Mouse (Mus musculus) hindbrain, embryonic 10.5 days (tissue): ENCODE measurements around the gene Setd1b. TPM values are rescaled to one million over a fixed set of nuclear protein-coding genes. Genes with fewer than 3 reads are reported as not detected.
"Not testable (repeated sequence)": the region's sequence is repeated elsewhere in the genome, so short reads cannot be mapped to it uniquely, and the experiment has no call there.

Source experiments
- DNase-seq: peaks from one replicate; pipeline ENCODE4 v3.0.0-alpha.2; 2017; ENCODE audit warnings: low spot score
- H3K27ac ChIP-seq: fragments of 300-500 bp; sonication (generic); 2 replicates; pipeline ENCODE4 v1.5.1; 2016; ENCODE audit warnings: mild to moderate bottlenecking, moderate library complexity
- H3K27me3 ChIP-seq: fragments of 300-500 bp; sonication (generic); 2 replicates; pipeline ENCODE4 v1.6.1; 2016; ENCODE audit warnings: mild to moderate bottlenecking; ENCODE audit not compliant: poor library complexity, insufficient read depth, severe bottlenecking
- H3K36me3 ChIP-seq: fragments of 300-500 bp; sonication (generic); 2 replicates; pipeline ENCODE4 v1.6.1; 2016; ENCODE audit warnings: mild to moderate bottlenecking, moderate library complexity
- H3K4me1 ChIP-seq: fragments of 300-500 bp; sonication (generic); replicated peaks from 2 replicates; pipeline ENCODE4 v1.6.1; 2016; ENCODE audit warnings: mild to moderate bottlenecking
- H3K4me3 ChIP-seq: fragments of 300-500 bp; sonication (generic); 2 replicates; pipeline ENCODE4 v1.5.1; 2016; ENCODE audit warnings: mild to moderate bottlenecking, moderate library complexity
- H3K9me3 ChIP-seq: fragments of 300-500 bp; sonication (generic); 2 replicates; pipeline ENCODE4 v1.6.1; 2016; ENCODE audit warnings: mild to moderate bottlenecking, moderate library complexity
- WGBS: fragments of 180-500 bp; shearing (Covaris S2); methylation state at CpG from one replicate; pipeline ENCODE4 v1.1.7; 2016; 5-methylcytosine and 5-hydroxymethylcytosine counted together
- polyA plus RNA-seq: library from polyadenylated mRNA; unstranded; fragments of >200 nt; fragmentation: Nextera tagmentation; extraction: Ambion mirVana; gene quantifications from 2 replicates; pipeline ENCODE4 v1.2.1, GENCODE M21; 2016

Setd1b gene
- polyA plus RNA-seq, 1 experiment from 2014 or later: 9.5 TPM

DNA sequence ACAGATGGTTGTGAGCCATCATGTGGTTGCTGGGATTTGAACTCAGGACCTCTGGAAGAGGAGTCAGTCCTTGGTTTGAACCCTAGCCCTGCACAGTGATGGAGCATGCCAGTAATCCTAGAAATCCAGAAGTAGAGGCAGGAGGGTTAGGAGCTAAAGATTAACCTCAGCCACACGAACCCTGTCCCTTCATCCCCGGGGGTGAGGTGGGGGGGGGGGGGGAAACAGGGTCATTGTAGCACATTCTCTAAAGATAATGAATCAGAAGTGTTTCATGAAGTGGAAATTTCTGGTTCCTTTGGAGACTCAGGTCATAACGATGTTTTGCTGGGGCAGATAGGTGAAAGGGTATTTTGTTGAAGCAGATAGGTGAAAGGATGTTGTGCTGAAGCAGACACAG is 48.9 kb downstream of the Setd1b start:
- H3K27me3 ChIP-seq: no peaks in the 10 kb centered on the region
- DNase-seq: no peak
- no peak overlapping the region for H3K4me3 ChIP-seq
- no peak overlapping the region for H3K27ac ChIP-seq
- H3K4me1 ChIP-seq: 0 out of 2 replicates have a peak, but pooled peaks cover 2% of the 10 kb centered on the region
- no peaks in the 10 kb centered on the region for H3K9me3 ChIP-seq
- 78% methylated on average over 3 of the region's 3 CpGs for WGBS
- H3K36me3 ChIP-seq: no peaks in the 10 kb centered on the region

- Histone ChIP-seq H3K27ac (no peak overlapping the region), H3K4me3 (no peak overlapping the region), H3K9me3 (no peaks in the 10 kb centered on the region), H3K4me1 (0 out of 2 replicates have a peak, but pooled peaks cover 2% of the 10 kb centered on the region), H3K36me3 (no peaks in the 10 kb centered on the region), H3K27me3 (no peaks in the 10 kb centered on the region)
- no peak for DNase-seq
- WGBS: 89% methylated on average over 6 of the region's 6 CpGs
Measured at GRCm38 (mm10) chr5:123191427-123191826, 49.4 kb downstream of the Setd1b start.

GRCm38 (mm10) chr5:123192606-123193150 is 50.7 kb downstream of the Setd1b start:
- Histone ChIP-seq H3K27ac (no peak overlapping the region), H3K4me1 (0 out of 2 replicates have a peak, but pooled peaks cover 2% of the 10 kb centered on the region), H3K4me3 (no peak overlapping the region), H3K9me3 (no peaks in the 10 kb centered on the region), H3K36me3 (no peaks in the 10 kb centered on the region), H3K27me3 (no peaks in the 10 kb centered on the region)
- DNase-seq: no peak
- WGBS: 57% methylated on average over 9 of the region's 9 CpGs

- no peak overlapping the region for H3K4me3 ChIP-seq
- 86% methylated on average over 5 of the region's 5 CpGs for WGBS
- H3K27ac ChIP-seq: no peak overlapping the region
- H3K27me3 ChIP-seq: no peaks in the 10 kb centered on the region
- H3K9me3 ChIP-seq: no peaks in the 10 kb centered on the region
- H3K36me3 ChIP-seq: no peaks in the 10 kb centered on the region
- H3K4me1 ChIP-seq: 0 out of 2 replicates have a peak, but pooled peaks cover 2% of the 10 kb centered on the region
- DNase-seq: no peak
Measured at GRCm38 (mm10) chr5:123193436-123193835, 51.4 kb downstream of the Setd1b start.

- Histone ChIP-seq H3K9me3 (no peaks in the 10 kb centered on the region), H3K36me3 (no peaks in the 10 kb centered on the region), H3K4me1 (0 out of 2 replicates have a peak, but pooled peaks cover 2% of the 10 kb centered on the region), H3K27me3 (no peaks in the 10 kb centered on the region), H3K27ac (no peak overlapping the region), H3K4me3 (no peak overlapping the region)
- 85% methylated on average over 6 of the region's 6 CpGs for WGBS
- no peak for DNase-seq
Measured at GRCm38 (mm10) chr5:123194856-123195255, 52.9 kb downstream of the Setd1b start.

DNA sequence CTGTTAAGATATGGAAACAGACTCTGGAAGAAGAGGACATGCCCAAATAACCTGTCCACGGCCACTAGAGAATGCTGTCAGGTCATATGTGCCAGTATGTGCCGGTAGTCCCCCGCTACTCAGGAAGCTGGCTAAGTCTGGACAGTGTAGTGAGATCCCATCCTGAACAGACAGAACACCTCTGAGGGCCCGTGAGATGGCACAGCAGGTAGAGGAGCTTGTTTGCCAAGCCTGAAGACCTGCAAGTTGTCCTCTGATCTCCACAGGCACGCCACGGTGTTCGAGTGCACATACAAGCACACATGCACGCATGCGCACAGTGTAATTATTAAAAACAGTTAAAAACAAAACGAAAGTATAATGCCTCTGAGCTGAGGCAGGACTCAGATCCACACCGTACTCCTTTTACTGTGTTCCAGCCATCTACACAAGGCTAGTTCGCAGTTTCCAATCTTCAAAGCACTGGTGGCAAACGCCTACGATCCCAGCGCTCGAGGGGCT is 53.6 kb downstream of the Setd1b start:
- Histone ChIP-seq H3K27me3 (no peaks in the 10 kb centered on the region), H3K4me3 (no peak overlapping the region), H3K4me1 (0 out of 2 replicates have a peak, but pooled peaks cover 2% of the 10 kb centered on the region), H3K27ac (no peak overlapping the region), H3K36me3 (no peaks in the 10 kb centered on the region), H3K9me3 (no peaks in the 10 kb centered on the region)
- 93% methylated on average over 16 of the region's 16 CpGs for WGBS
- no peak for DNase-seq

DNA sequence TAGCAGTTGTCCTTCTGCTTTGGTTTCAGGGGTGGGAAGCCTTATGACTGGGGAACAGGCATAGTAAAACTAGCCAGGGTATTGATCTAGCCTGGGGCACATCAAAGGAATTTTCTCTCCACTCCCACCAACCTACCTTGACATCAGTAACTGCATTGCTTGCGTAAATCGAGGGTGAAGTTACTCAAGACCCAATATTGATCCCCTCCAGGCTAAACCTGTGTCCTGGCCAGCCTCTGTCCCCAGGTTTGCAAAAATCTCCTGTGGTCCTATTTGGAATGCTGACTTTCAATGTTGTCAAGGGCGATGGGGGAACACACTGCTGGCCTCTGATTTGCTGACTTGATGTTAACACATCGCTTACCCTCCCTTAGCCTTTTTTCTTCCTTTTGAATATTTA is 54.8 kb downstream of the Setd1b start:
- Histone ChIP-seq H3K4me1 (0 out of 2 replicates have a peak, but pooled peaks cover 2% of the 10 kb centered on the region), H3K4me3 (no peak overlapping the region), H3K27ac (no peak overlapping the region), H3K9me3 (no peaks in the 10 kb centered on the region), H3K36me3 (no peaks in the 10 kb centered on the region), H3K27me3 (no peaks in the 10 kb centered on the region)
- no peak for DNase-seq
- WGBS: 76% methylated on average over 4 of the region's 4 CpGs

DNA sequence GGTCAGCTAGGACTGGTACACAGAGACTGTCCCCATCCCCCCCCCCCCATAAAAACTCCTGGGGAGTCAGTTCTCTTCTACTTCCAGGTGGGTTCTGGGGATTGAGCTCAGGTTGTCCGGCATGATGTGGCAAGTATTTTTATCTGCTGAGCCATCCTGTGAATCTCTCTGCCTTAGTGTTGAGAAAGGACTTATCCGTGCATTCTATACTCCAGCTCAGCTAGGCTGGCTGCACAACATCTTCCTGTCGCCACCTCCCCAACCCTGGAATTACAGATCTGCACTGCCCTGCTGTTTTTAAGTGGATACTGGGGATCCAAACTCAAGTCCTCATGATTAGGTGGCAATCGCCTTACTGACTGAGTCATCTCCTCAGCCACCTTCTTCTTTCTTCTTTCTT is 56.5 kb downstream of the Setd1b start:
- Histone ChIP-seq H3K9me3 (no peaks in the 10 kb centered on the region), H3K27me3 (no peaks in the 10 kb centered on the region)
- WGBS: 92% methylated on average over 4 of the region's 4 CpGs

GRCm38 (mm10) chr5:123200816-123201522 is 59.0 kb downstream of the Setd1b start:
- not testable (repeated sequence) for H3K4me3 ChIP-seq, H3K9me3 ChIP-seq, H3K4me1 ChIP-seq, DNase-seq, H3K27ac ChIP-seq, H3K27me3 ChIP-seq, H3K36me3 ChIP-seq
- 91% methylated on average over 6 of the region's 7 CpGs for WGBS

More for the DNA sequence above, 56.5 kb downstream of the Setd1b start:
- no peak for DNase-seq
- Histone ChIP-seq H3K4me3 (no peak overlapping the region), H3K4me1 (no peaks in the 10 kb centered on the region), H3K36me3 (no peaks in the 10 kb centered on the region), H3K27ac (no peak overlapping the region)

DNA sequence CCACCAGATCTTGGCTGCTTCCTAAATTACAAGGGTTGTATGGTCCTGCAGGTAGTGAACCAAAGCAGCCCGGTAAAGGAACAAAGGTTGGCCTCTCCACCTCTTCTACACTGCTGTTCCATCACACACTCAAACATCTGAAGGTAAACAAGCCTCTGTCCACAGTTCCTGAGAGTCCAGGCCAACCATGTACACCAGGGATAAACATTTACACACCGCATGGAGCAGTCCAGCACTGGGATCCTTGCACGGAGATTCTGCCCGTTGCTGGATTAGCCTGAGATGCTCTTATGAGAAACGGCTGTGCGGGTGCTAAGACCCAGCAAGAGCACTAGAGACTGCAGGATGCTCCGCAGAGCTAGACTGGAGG is 59.5 kb downstream of the Setd1b start:
- Histone ChIP-seq H3K9me3 (0 out of 2 replicates have a peak, but pooled peaks cover 3% of the 10 kb centered on the region), H3K36me3 (no peaks in the 10 kb centered on the region), H3K4me1 (no peaks in the 10 kb centered on the region), H3K4me3 (no peak overlapping the region), H3K27me3 (no peaks in the 10 kb centered on the region), H3K27ac (no peak overlapping the region)
- 86% methylated on average over 7 of the region's 7 CpGs for WGBS
- DNase-seq: no peak

DNA sequence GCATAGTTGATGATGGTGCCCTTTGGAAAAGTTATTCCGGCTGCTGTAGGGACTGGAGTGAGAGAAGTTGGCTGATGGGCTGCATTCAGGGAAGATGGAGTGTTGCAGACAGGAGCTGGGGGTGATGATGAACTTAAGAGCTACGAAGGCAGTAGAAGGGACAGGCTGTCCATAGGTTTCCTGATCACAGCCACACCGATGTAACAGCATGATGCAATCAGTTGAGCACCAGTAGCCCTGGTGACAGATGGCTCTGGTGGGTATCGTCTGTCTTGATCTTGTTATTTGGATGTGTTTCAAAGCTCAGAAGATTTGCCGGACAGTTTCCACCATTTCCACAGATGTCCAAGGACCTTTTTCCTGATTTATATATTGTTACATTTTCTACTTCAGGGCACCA is 60.0 kb downstream of the Setd1b start:
- 86% methylated on average over 5 of the region's 5 CpGs for WGBS
- no peak overlapping the region for H3K27ac ChIP-seq
- 0 out of 2 replicates have a peak, but pooled peaks cover 3% of the 10 kb centered on the region for H3K9me3 ChIP-seq
- no peaks in the 10 kb centered on the region for H3K36me3 ChIP-seq
- no peaks in the 10 kb centered on the region for H3K4me1 ChIP-seq
- H3K27me3 ChIP-seq: no peaks in the 10 kb centered on the region
- DNase-seq: no peak
- H3K4me3 ChIP-seq: no peak overlapping the region

- not testable (repeated sequence) for H3K27ac ChIP-seq, DNase-seq, H3K36me3 ChIP-seq, H3K4me1 ChIP-seq, H3K27me3 ChIP-seq, H3K9me3 ChIP-seq, H3K4me3 ChIP-seq
- 45% methylated on average over 4 of the region's 4 CpGs for WGBS
Measured at GRCm38 (mm10) chr5:123202771-123203170, 60.8 kb downstream of the Setd1b start.

DNA sequence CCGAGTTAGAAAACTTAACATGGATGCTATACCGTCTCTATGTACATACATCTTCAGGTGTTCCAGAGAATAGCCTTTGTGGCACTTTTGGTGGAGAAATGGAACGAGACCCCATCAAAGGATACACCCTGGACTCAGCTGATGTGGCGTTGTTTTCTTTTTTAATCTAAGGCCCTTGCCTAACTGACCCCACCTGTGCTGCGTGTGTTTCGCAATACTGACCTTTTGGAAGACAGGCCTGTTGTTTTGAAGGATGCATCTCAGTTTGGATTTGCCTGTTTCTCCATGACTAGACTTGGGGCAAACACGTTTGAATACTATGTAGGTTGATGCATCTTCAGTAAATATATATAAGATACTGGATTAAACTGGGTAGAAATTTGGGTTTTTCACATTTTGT is 61.6 kb downstream of the Setd1b start:
- 90% methylated on average over 7 of the region's 7 CpGs for WGBS
- H3K27me3 ChIP-seq, H3K9me3 ChIP-seq, H3K36me3 ChIP-seq, H3K4me3 ChIP-seq, H3K4me1 ChIP-seq, DNase-seq, H3K27ac ChIP-seq: not testable (repeated sequence)
